Mouse (Mus musculus): ENCODE data around the gene Lsm4. TPM values are rescaled to one million over a fixed set of nuclear protein-coding genes. Genes with fewer than 3 reads are reported as not detected.
A peak's percentile ranks its signal among the peaks of the same experiment; 100 is the strongest.

The Lsm4 gene
- 10 to 100 TPM; 65.0 to 70.9 TPM for total RNA-seq (2021)
- long read RNA-seq, experiment 1, transcript Lsm4-201 (5 exons, 925 nt) = major isoform, 73 of 87 reads
- long read RNA-seq, experiment 1, partial matches to known transcripts = 6 of 87 reads
- long read RNA-seq, experiment 1, other reads (novel, unspliced or antisense) = 8 of 87 reads
- long read RNA-seq, experiment 2, transcript Lsm4-201 (5 exons, 925 nt) = major isoform, 67 of 79 reads
- long read RNA-seq, experiment 2, partial matches to known transcripts = 5 of 79 reads
- long read RNA-seq, experiment 2, other reads (novel, unspliced or antisense) = 6 of 79 reads

- peak; percentile 97 to 99 for DNase-seq (ENCODE audit: low spot score in 2 of 2)
Observed at GRCm38 (mm10) chr8:70673079-70673856, at the start of gene Lsm4. Gene Lsm4, plus strand, starts transcription at chr8:70673248.

- DNase-seq (ENCODE audit: low spot score in 2 of 2) = no peak
Observed at GRCm38 (mm10) chr8:70625104-70625503, 47.9 kb upstream of the Lsm4 start.

GRCm38 (mm10) chr8:70627041-70627440 lies 46.0 kb upstream of the Lsm4 start:
- DNase-seq (ENCODE audit: low spot score in 2 of 2) = no peak

GRCm38 (mm10) chr8:70628986-70629490 lies 44.0 kb upstream of the Lsm4 start:
- no peak for DNase-seq (ENCODE audit: low spot score in 2 of 2)

- peak; percentile 82 to 91 for DNase-seq (ENCODE audit: low spot score in 2 of 2)
Observed at GRCm38 (mm10) chr8:70629574-70630531, 43.2 kb upstream of the Lsm4 start.

GRCm38 (mm10) chr8:70630532-70631381 lies 42.3 kb upstream of the Lsm4 start:
- DNase-seq (ENCODE audit: low spot score in 2 of 2) = no peak

- no peak for DNase-seq (ENCODE audit: low spot score in 2 of 2)
Observed at GRCm38 (mm10) chr8:70631436-70631835, 41.6 kb upstream of the Lsm4 start.

GRCm38 (mm10) chr8:70632346-70632892 lies 40.6 kb upstream of the Lsm4 start, which contains the start of gene Gdf15:
Gene Gdf15, minus strand, starts transcription at chr8:70632456.
- no peak for DNase-seq (ENCODE audit: low spot score in 2 of 2)

GRCm38 (mm10) chr8:70634066-70634465 lies 39.0 kb upstream of the Lsm4 start:
- no peak for DNase-seq (ENCODE audit: low spot score in 2 of 2)

- no peak for DNase-seq (ENCODE audit: low spot score in 2 of 2)
Observed at GRCm38 (mm10) chr8:70635527-70635926, 37.5 kb upstream of the Lsm4 start.

- DNase-seq (ENCODE audit: low spot score in 2 of 2) = no peak
Observed at GRCm38 (mm10) chr8:70636838-70637237, 36.2 kb upstream of the Lsm4 start.

- no peak for DNase-seq (ENCODE audit: low spot score in 2 of 2)
Observed at GRCm38 (mm10) chr8:70638752-70639151, 34.3 kb upstream of the Lsm4 start.

- no peak for DNase-seq (ENCODE audit: low spot score in 2 of 2)
Observed at GRCm38 (mm10) chr8:70643019-70643418, 30.0 kb upstream of the Lsm4 start.

GRCm38 (mm10) chr8:70644065-70644464 lies 29.0 kb upstream of the Lsm4 start:
- DNase-seq (ENCODE audit: low spot score in 2 of 2) = no peak

- no peak for DNase-seq (ENCODE audit: low spot score in 2 of 2)
Observed at GRCm38 (mm10) chr8:70645501-70646224, 27.4 kb upstream of the Lsm4 start.

GRCm38 (mm10) chr8:70646369-70646768 lies 26.7 kb upstream of the Lsm4 start:
- no peak for DNase-seq (ENCODE audit: low spot score in 2 of 2)

- no peak for DNase-seq (ENCODE audit: low spot score in 2 of 2)
Observed at GRCm38 (mm10) chr8:70646775-70647174, 26.3 kb upstream of the Lsm4 start.

GRCm38 (mm10) chr8:70647343-70648163 lies 25.5 kb upstream of the Lsm4 start:
- DNase-seq (ENCODE audit: low spot score in 2 of 2) = no peak

- DNase-seq (ENCODE audit: low spot score in 2 of 2) = no peak
Observed at GRCm38 (mm10) chr8:70648164-70648442, 24.9 kb upstream of the Lsm4 start.
